8 mouse cellular contexts compared by ENCODE assay signal in genomic region chr7:19589917-19590316, GRCm38 (mm10). TPM values are rescaled to one million over a fixed set of nuclear protein-coding genes. Genes with fewer than 3 reads are reported as not detected.
A peak's percentile ranks its signal among the peaks of the same experiment; 100 is the strongest.
DNase-seq lines count a peak whose midpoint lies in the region; ATAC-seq and TF ChIP-seq lines count a peak whose summit lies in the region.

No protein-coding gene starts in this region.

- H3K27me3 ChIP-seq in liver, embryonic 16.5 days (ENCODE audit: control insufficient read depth, insufficient read depth, low read depth, low read length) = no peaks in the 10 kb centered on the region
- no peaks in the 10 kb centered on the region for H3K27me3 ChIP-seq in neural tube, embryonic 14.5 days (ENCODE audit: control insufficient read depth, insufficient read depth, low read length)
- H3K27me3 ChIP-seq in thymus, adult 2 months (ENCODE audit: control insufficient read depth, insufficient read depth, low read length) = no peaks in the 10 kb centered on the region

- no peak overlapping the region for H3K4me2 ChIP-seq in liver, embryonic 16.5 days (ENCODE audit: low read depth, low read length)
- no peak overlapping the region for H3K4me2 ChIP-seq in neural tube, embryonic 14.5 days (ENCODE audit: low read depth, low read length)

- H3K9me3 ChIP-seq in ES-E14 (ENCODE audit: control insufficient read depth, insufficient read depth, low read depth, low read length) = no peaks in the 10 kb centered on the region
- H3K9me3 ChIP-seq in liver, embryonic 16.5 days (replicated peaks; ENCODE audit: control insufficient read depth, low read length) = no peaks in the 10 kb centered on the region
- H3K9me3 ChIP-seq in neural tube, embryonic 14.5 days (ENCODE audit: control insufficient read depth, low read length) = no peaks in the 10 kb centered on the region

- no peak overlapping the region for H3K4me3 ChIP-seq in ES-E14 (ENCODE audit: insufficient read depth in 1 of 2, low read depth in 1 of 2, low read length in 2 of 2, poor library complexity in 1 of 2, severe bottlenecking in 1 of 2)
- no peak overlapping the region for H3K4me3 ChIP-seq in liver, embryonic 16.5 days (ENCODE audit: low read depth, low read length)
- H3K4me3 ChIP-seq in neural tube, embryonic 14.5 days (ENCODE audit: low read depth, low read length) = no peak overlapping the region
- no peak overlapping the region for H3K4me3 ChIP-seq in thymus, adult 2 months (ENCODE audit: control insufficient read depth, insufficient read depth, low read length)

- DNase-seq in ES-E14 (ENCODE audit: low read depth, low spot score) = peak; percentile 76
- peak; percentile 87 for DNase-seq in brain, embryonic 14.5 days (ENCODE audit: low read depth)
- DNase-seq in heart, postnatal 36 days = peak; percentile 69 to 74
- DNase-seq in kidney, postnatal 4 days = peak; percentile 76 to 84
- peak; percentile 71 for DNase-seq in thymus, adult 2 months

- TF ChIP-seq POLR2A in brain, embryonic 14.5 days (IDR thresholded peaks at IDR 0.05; ENCODE audit: borderline replicate concordance, extremely low read depth, insufficient read depth, insufficient read length, poor library complexity, severe bottlenecking) = no peak
- TF ChIP-seq POLR2A in thymus, adult 2 months (IDR thresholded peaks at IDR 0.05; ENCODE audit: control insufficient read depth, extremely low read depth, insufficient read depth, low read length, poor library complexity) = no peak

- H3K4me1 ChIP-seq in ES-E14 (ENCODE audit: control insufficient read depth in 2 of 2, insufficient read depth in 2 of 2, low read length in 2 of 2, poor library complexity in 1 of 2) = peaks cover 5 to 27% of the 10 kb centered on the region in 2 experiments; a peak in 3 of 4 replicates
- H3K4me1 ChIP-seq in liver, embryonic 16.5 days (ENCODE audit: control insufficient read depth, low read depth, low read length) = peaks cover 17% of the 10 kb centered on the region
- H3K4me1 ChIP-seq in neural tube, embryonic 14.5 days (ENCODE audit: control insufficient read depth, insufficient read depth, low read length) = no peaks in the 10 kb centered on the region
- no peaks in the 10 kb centered on the region for H3K4me1 ChIP-seq in thymus, adult 2 months (replicated peaks; ENCODE audit: control insufficient read depth, insufficient read depth, low read length)

- peaks cover 60% of the 10 kb centered on the region for H3K36me3 ChIP-seq in ES-E14 (ENCODE audit: control insufficient read depth, insufficient read depth, low read length, poor library complexity, severe bottlenecking)
- H3K36me3 ChIP-seq in liver, embryonic 16.5 days (ENCODE audit: control insufficient read depth, insufficient read depth) = peaks cover 32% of the 10 kb centered on the region
- H3K36me3 ChIP-seq in neural tube, embryonic 14.5 days (ENCODE audit: control insufficient read depth, insufficient read depth, low read length) = peaks cover 76% of the 10 kb centered on the region
- H3K36me3 ChIP-seq in thymus, adult 2 months (ENCODE audit: control insufficient read depth, insufficient read depth, low read length) = peaks cover 47% of the 10 kb centered on the region

- WGBS in liver, embryonic 16.5 days (ENCODE audit: insufficient replicate concordance) = 52% methylated on average over 3 of the region's 3 CpGs
- WGBS in neural tube, embryonic 14.5 days = 67% methylated on average over 3 of the region's 3 CpGs
- WGBS in thymus, adult 2 months = 59% methylated on average over 3 of the region's 3 CpGs

- H3K9ac ChIP-seq in ES-E14 (ENCODE audit: insufficient read depth, low read depth, low read length, poor library complexity, severe bottlenecking) = no peak overlapping the region
- H3K9ac ChIP-seq in liver, embryonic 16.5 days (ENCODE audit: low read depth, low read length) = no peak overlapping the region
- no peak overlapping the region for H3K9ac ChIP-seq in neural tube, embryonic 14.5 days (replicated peaks; ENCODE audit: low read depth, low read length)

- intact Hi-C loops in heart, postnatal 36 days (cut with DNase I) = loop anchor here (2.0 to 5.0 kb wide), 2 partner anchors 29 to 183 kb away; no protein-coding TSS in a partner anchor

- ATAC-seq in erythroid progenitor cell, adult 5-6 weeks (replicated peaks; ENCODE audit: low FRiP score, poor library complexity, severe bottlenecking) = peak; percentile 79
- ATAC-seq in liver, embryonic 16.5 days (ENCODE audit: low read depth) = peak; percentile 57
- peak; percentile 58; the same call in 1 of the 2 replicates for ATAC-seq in neural tube, embryonic 14.5 days (ENCODE audit: low read depth)

- in situ Hi-C loops in ES-E14 (cut with MboI; ENCODE audit: low sequenced_read_pairs in 2 of 2, unreplicated experiment in 2 of 2) = no loop called here

- no peak overlapping the region for H3K27ac ChIP-seq in ES-E14 (ENCODE audit: insufficient read depth, low read depth, low read length, poor library complexity, severe bottlenecking)
- no peak overlapping the region for H3K27ac ChIP-seq in liver, embryonic 16.5 days (ENCODE audit: low read length)
- no peak overlapping the region for H3K27ac ChIP-seq in neural tube, embryonic 14.5 days (ENCODE audit: low read depth, low read length)
- H3K27ac ChIP-seq in thymus, adult 2 months (ENCODE audit: control insufficient read depth, insufficient read depth, low read length) = no peak overlapping the region

- peak; percentile 80; the same call in 1 of the 2 replicates for TF ChIP-seq CTCF in brain, embryonic 14.5 days (IDR thresholded peaks at IDR 0.05; ENCODE audit: borderline replicate concordance, extremely low read depth, insufficient read depth, insufficient read length)
- no peak; the same call in 1 of the 2 replicates for TF ChIP-seq CTCF in thymus, adult 2 months (IDR thresholded peaks at IDR 0.05; ENCODE audit: borderline replicate concordance, control insufficient read depth, extremely low read depth, insufficient read depth, low read length, poor library complexity)

TF ChIP-seq in ES-E14, 5 proteins besides CTCF, POLR2A, EP300 and RAD21:
- TF ChIP-seq MAFK (IDR thresholded peaks at IDR 0.05; ENCODE audit: insufficient read depth, low read depth, low read length) (no peak), ZC3H11A (IDR thresholded peaks at IDR 0.05; ENCODE audit: borderline replicate concordance, low read depth, low read length) (peak; percentile 44)

RNA-seq across cellular contexts. Expression of gene Gemin7, which starts 12.5 kb away (rescaled TPM):
- total RNA-seq in ES-E14 (2012; rRNA removed) = 42.1 and 54.2 TPM in 2 replicates
- polyA plus RNA-seq in brain, embryonic 14.5 days (2012; rRNA removed) = 67.3 and 72.9 TPM in 2 replicates
- 78.9 and 80.1 TPM in 2 replicates for total RNA-seq in erythroid progenitor cell, adult 5-6 weeks (2015; ENCODE audit: low replicate concordance)
- 19.6 and 26.4 TPM in 2 replicates for total RNA-seq in erythroid progenitor cell, adult 5-6 weeks (2017; ENCODE audit: low replicate concordance)
- 10 to 100 TPM; 44.1 to 47.8 TPM for total RNA-seq in heart, postnatal 36 days (2021)
- 71.1 and 74.2 TPM in 2 replicates for polyA plus RNA-seq in liver, embryonic 16.5 days (2015; fragmentation: Nextera tagmentation; extraction: Ambion mirVana)
- polyA plus RNA-seq in neural tube, embryonic 14.5 days (2014; fragmentation: Nextera tagmentation; extraction: Ambion mirVana) = 150 and 153 TPM in 2 replicates
- polyA plus RNA-seq in thymus, adult 2 months (2012; rRNA removed) = 121 and 130 TPM in 2 replicates

RNA-seq across cellular contexts. Expression of gene Zfp296, which starts 12.8 kb away (rescaled TPM):
- total RNA-seq in ES-E14 (2012; rRNA removed) = 32.2 and 35.3 TPM in 2 replicates
- 1.4 and 1.6 TPM in 2 replicates for polyA plus RNA-seq in brain, embryonic 14.5 days (2012; rRNA removed)
- total RNA-seq in erythroid progenitor cell, adult 5-6 weeks (2015; ENCODE audit: low replicate concordance) = not detected in 2 replicates
- total RNA-seq in erythroid progenitor cell, adult 5-6 weeks (2017; ENCODE audit: low replicate concordance) = 1.7 TPM in 1 of 2 replicates, not detected in the other
- under 1 TPM in 1 of 2 experiments, not detected in 1; 0.50 TPM for total RNA-seq in heart, postnatal 36 days (2021)
- 0.48 and 0.59 TPM in 2 replicates for polyA plus RNA-seq in liver, embryonic 16.5 days (2015; fragmentation: Nextera tagmentation; extraction: Ambion mirVana)
- polyA plus RNA-seq in neural tube, embryonic 14.5 days (2014; fragmentation: Nextera tagmentation; extraction: Ambion mirVana) = 0.13 and 0.27 TPM in 2 replicates
- 4.5 and 4.7 TPM in 2 replicates for polyA plus RNA-seq in thymus, adult 2 months (2012; rRNA removed)

RNA-seq across cellular contexts. Expression of gene Clasrp, which starts 14.4 kb away (rescaled TPM):
- 52.7 and 83.4 TPM in 2 replicates for total RNA-seq in ES-E14 (2012; rRNA removed)
- 154 and 197 TPM in 2 replicates for polyA plus RNA-seq in brain, embryonic 14.5 days (2012; rRNA removed)
- 12.3 and 14.3 TPM in 2 replicates for total RNA-seq in erythroid progenitor cell, adult 5-6 weeks (2015; ENCODE audit: low replicate concordance)
- total RNA-seq in erythroid progenitor cell, adult 5-6 weeks (2017; ENCODE audit: low replicate concordance) = 19.9 and 45.4 TPM in 2 replicates
- total RNA-seq in heart, postnatal 36 days (2021) = 10 to 100 TPM; 16.0 to 16.8 TPM
- polyA plus RNA-seq in liver, embryonic 16.5 days (2015; fragmentation: Nextera tagmentation; extraction: Ambion mirVana) = 9.4 and 11.4 TPM in 2 replicates
- 49.7 and 51.3 TPM in 2 replicates for polyA plus RNA-seq in neural tube, embryonic 14.5 days (2014; fragmentation: Nextera tagmentation; extraction: Ambion mirVana)
- polyA plus RNA-seq in thymus, adult 2 months (2012; rRNA removed) = 240 and 315 TPM in 2 replicates

RNA-seq across cellular contexts. Expression of gene Ppp1r37, which starts 27.0 kb away (rescaled TPM):
- total RNA-seq in ES-E14 (2012; rRNA removed) = 25.3 and 37.7 TPM in 2 replicates
- 116 and 136 TPM in 2 replicates for polyA plus RNA-seq in brain, embryonic 14.5 days (2012; rRNA removed)
- 51.1 and 51.5 TPM in 2 replicates for total RNA-seq in erythroid progenitor cell, adult 5-6 weeks (2015; ENCODE audit: low replicate concordance)
- 54.5 and 74.7 TPM in 2 replicates for total RNA-seq in erythroid progenitor cell, adult 5-6 weeks (2017; ENCODE audit: low replicate concordance)
- total RNA-seq in heart, postnatal 36 days (2021) = 10 to 100 TPM; 56.0 to 59.3 TPM
- 9.5 and 11.3 TPM in 2 replicates for polyA plus RNA-seq in liver, embryonic 16.5 days (2015; fragmentation: Nextera tagmentation; extraction: Ambion mirVana)
- polyA plus RNA-seq in neural tube, embryonic 14.5 days (2014; fragmentation: Nextera tagmentation; extraction: Ambion mirVana) = 8.1 and 15.8 TPM in 2 replicates
- 130 and 137 TPM in 2 replicates for polyA plus RNA-seq in thymus, adult 2 months (2012; rRNA removed)

RNA-seq across cellular contexts. Expression of gene Relb, which starts 39.3 kb away (rescaled TPM):
- 13.9 and 15.1 TPM in 2 replicates for total RNA-seq in ES-E14 (2012; rRNA removed)
- polyA plus RNA-seq in brain, embryonic 14.5 days (2012; rRNA removed) = 4.8 and 5.3 TPM in 2 replicates
- total RNA-seq in erythroid progenitor cell, adult 5-6 weeks (2015; ENCODE audit: low replicate concordance) = 1.7 and 3.2 TPM in 2 replicates
- 4.0 TPM in 1 of 2 replicates, not detected in the other for total RNA-seq in erythroid progenitor cell, adult 5-6 weeks (2017; ENCODE audit: low replicate concordance)
- 1 to 10 TPM; 5.7 to 8.9 TPM for total RNA-seq in heart, postnatal 36 days (2021)
- 1.5 and 1.7 TPM in 2 replicates for polyA plus RNA-seq in liver, embryonic 16.5 days (2015; fragmentation: Nextera tagmentation; extraction: Ambion mirVana)
- 6.6 and 7.3 TPM in 2 replicates for polyA plus RNA-seq in neural tube, embryonic 14.5 days (2014; fragmentation: Nextera tagmentation; extraction: Ambion mirVana)
- 66.9 and 75.6 TPM in 2 replicates for polyA plus RNA-seq in thymus, adult 2 months (2012; rRNA removed)
